Mouse (Mus musculus): ENCODE results near the gene Gemin5.
"Not testable (repeated sequence)": the region's sequence is repeated elsewhere in the genome, so short reads cannot be mapped to it uniquely, and the experiment has no call there.

- TF ChIP-seq POLR2A (IDR thresholded peaks at IDR 0.05; ENCODE audit: borderline replicate concordance, extremely low read depth, insufficient read depth, insufficient read length, poor library complexity, severe bottlenecking); CTCF (IDR thresholded peaks at IDR 0.05; ENCODE audit: borderline replicate concordance, extremely low read depth, insufficient read depth, insufficient read length): not testable (repeated sequence)
Observed at GRCm38 (mm10) chr11:58199229-58200037, 31.1 kb upstream of the Gemin5 start, which contains the start of the genes Igtp and Irgm2.

Measured in brain, embryonic 14.5 days (tissue).